Mouse (Mus musculus) megakaryocyte, embryonic 14.5 days (primary cell): ENCODE data around the gene Dkk3.

Experiments
- FLI1 ChIP-seq: IDR thresholded peaks from 2 replicates; pipeline ENCODE4 v1.6.1; 2012; ENCODE audit warnings: low read length, inconsistent platforms, mixed read lengths
- GATA1 ChIP-seq: IDR thresholded peaks from 3 replicates; pipeline ENCODE4 v1.6.1; 2012; ENCODE audit warnings: mixed read lengths, low read length, inconsistent platforms, borderline replicate concordance

DNA sequence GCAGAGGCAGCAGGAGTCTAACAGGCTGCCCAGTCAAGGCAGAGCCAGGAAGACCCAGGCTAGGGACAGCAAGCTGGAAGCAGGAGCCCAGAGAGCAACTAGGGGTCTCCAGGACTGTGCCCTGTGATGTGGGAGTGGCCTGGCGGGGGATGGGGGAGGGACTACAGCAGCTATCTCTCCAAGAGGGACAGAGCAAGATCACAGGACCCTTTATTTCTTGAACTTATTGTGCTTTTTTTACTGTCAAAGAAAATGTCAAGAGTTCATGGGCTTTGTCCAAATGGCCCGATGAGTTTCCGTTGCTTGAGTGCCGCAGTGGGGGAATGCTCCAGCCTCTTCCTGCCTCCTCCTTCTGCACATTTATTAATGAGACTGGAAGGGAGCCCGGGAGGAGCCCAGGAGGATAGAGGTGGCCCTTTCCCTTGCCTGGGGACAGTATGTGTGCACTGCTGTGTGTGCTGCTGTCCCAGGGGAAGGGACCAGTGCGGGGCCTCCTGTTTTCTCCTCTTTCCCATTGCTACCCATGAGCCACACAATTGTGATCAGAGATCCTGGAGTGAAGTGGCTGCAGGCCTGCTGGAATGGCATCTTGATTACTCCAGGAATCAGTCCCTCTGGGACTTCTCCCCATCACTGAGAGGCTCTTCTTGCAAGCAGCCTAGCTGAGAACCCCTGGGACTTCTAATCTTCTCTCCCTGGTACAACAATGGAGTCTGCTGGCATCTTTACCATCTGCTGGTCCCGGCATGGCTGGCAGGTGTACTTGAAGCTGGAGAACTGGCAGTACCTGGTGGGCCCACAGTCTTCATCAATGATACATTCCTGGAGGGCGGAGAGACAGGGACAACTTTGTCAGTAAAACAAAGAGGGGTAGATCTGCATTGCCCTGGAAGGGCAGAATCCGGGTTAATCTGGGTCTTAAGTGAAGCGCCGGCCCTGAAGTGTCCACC is 37.7 kb downstream of the Dkk3 start:
- TF ChIP-seq GATA1 (no peak), FLI1 (no peak)
